Mouse (Mus musculus): ENCODE data around the gene Slc25a11. TPM values are rescaled to one million over a fixed set of nuclear protein-coding genes. Genes with fewer than 3 reads are reported as not detected.

Gene Slc25a11
- polyA plus RNA-seq, 1 experiment: 162 TPM

DNA sequence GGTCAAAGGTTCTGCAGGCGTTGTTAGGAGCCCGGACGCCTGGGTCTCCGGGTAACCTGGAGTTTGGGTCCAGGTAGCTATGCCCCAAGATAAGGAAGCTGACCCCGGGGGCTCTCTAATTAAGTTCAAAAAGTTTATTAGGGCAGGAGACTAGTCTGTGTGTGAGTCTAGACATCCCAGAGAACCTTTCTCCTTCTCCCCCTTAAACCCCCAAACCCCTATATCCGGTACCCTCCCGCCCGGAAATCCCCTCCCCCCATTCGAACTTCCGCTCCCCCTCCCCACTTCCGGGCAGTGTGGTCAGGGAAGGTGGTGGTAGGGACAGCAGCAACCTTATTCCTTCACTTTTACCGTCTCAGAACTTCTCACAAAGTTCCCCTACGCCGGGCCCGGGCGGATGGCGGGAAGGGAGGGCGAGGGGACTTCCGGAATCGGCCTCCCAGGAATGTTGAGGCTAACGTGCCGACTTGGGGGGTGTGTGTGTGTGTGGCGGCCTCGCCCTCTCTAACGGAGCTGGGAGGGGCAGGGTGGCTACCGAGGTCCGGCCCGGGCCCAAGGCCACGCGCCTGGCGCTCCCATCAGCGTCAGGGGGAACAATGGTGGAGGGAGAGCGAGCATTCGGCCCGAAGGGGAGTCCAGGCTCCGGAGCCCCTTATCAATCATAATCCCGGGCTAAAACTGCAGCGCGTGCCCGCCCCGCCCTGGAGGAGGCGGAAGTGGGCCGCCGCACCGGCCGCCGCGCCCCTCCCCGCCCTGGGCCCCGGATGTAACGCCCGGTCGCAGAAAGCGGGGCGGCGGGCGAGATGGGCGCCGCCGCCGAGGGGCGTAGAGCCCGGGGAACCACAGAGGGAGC is 6.3 kb upstream of the Slc25a11 start:
- Histone ChIP-seq H3K4me1 (replicated peaks; ENCODE audit: control insufficient read depth, insufficient read depth, low read length) (peaks cover 53% of the 10 kb centered on the region), H3K36me3 (ENCODE audit: control insufficient read depth, insufficient read depth, low read length) (peaks cover 44% of the 10 kb centered on the region), H3K4me3 (ENCODE audit: control insufficient read depth, insufficient read depth, low read length) (peak overlapping the region; percentile 100), H3K27me3 (ENCODE audit: control insufficient read depth, insufficient read depth, low read length) (no peaks in the 10 kb centered on the region), H3K27ac (ENCODE audit: control insufficient read depth, insufficient read depth, low read length) (peak overlapping the region; percentile 99)
- WGBS: under 1% methylated on average over 63 of the region's 63 CpGs
- TF ChIP-seq POLR2A (IDR thresholded peaks at IDR 0.05; ENCODE audit: control insufficient read depth, extremely low read depth, insufficient read depth, low read length, poor library complexity) (no peak), CTCF (IDR thresholded peaks at IDR 0.05; ENCODE audit: borderline replicate concordance, control insufficient read depth, extremely low read depth, insufficient read depth, low read length, poor library complexity) (peak; percentile 29; the same call in 1 of the 2 replicates)
- peak; percentile 81 for DNase-seq

DNA sequence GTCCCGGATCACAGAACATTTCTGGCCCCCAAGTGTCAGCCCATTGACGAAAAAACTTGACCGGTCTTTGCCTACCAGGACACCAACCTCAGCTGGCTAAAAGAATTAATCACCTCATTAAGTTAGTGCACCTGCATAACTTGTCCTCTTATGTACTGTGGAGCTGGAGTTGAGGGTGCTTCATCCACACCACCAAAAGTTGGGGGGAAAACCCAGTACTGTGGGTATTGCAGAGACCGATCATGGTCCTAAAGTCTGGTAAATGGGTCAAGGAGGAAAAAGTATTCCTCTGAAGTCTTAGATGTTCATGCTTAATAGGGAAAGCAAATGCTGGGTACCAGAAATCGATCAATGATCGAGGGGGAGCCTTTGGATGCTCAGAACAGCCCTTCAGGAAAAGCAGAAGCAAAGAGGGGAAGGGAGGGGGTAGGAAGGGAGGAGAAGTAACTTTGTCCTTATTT is 5.6 kb upstream of the Slc25a11 start:
- WGBS: 7% methylated on average over 6 of the region's 6 CpGs

DNA sequence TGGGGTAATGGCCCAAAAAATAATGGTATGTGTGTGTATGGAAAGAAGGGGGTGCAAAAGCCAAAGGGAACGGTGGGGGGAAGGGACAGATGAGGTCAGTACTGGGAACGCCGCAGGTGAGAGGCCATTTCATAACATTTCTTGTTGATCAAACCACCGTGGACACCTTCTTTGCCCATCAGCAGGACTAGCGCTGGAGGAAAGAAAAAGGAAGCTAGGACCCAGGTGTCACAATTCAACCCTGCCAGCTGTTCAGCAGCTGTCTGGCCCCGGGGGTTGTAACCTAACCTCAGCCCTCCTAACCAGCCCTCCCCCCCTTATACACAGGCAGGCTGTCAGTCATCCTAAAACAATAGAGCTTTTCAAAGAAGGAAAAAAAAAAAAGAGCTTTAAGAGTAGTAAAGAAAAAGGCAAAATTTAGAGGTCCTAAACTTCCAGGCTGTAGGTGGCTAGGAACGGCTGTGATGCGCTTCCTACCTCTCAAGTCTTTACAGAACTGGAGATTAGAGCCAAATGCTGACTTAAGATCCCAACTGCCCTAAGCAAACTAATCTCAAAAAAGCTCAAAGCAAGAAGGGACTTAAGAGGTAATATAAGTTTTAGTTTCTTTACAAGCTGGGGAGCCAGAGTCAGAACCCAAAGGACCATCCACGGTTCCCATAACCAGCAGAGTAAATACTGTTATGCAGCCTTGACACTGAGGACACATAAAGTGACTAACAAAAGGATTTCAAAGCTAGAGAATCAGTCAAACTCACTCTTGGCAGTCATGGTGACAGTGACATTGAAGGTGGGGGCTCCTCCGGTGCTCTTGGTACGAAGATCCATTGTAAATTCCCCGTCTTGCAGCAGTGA is 5.0 kb upstream of the Slc25a11 start:
- no peak for TF ChIP-seq POLR2A (IDR thresholded peaks at IDR 0.05; ENCODE audit: control insufficient read depth, extremely low read depth, insufficient read depth, low read length, poor library complexity)
- TF ChIP-seq CTCF (IDR thresholded peaks at IDR 0.05; ENCODE audit: borderline replicate concordance, control insufficient read depth, extremely low read depth, insufficient read depth, low read length, poor library complexity): no peak
- Histone ChIP-seq H3K36me3 (ENCODE audit: control insufficient read depth, insufficient read depth, low read length) (peaks cover 44% of the 10 kb centered on the region), H3K27ac (ENCODE audit: control insufficient read depth, insufficient read depth, low read length) (peak overlapping the region; percentile 99), H3K4me1 (replicated peaks; ENCODE audit: control insufficient read depth, insufficient read depth, low read length) (peaks cover 40% of the 10 kb centered on the region), H3K4me3 (ENCODE audit: control insufficient read depth, insufficient read depth, low read length) (peak overlapping the region; percentile 100), H3K27me3 (ENCODE audit: control insufficient read depth, insufficient read depth, low read length) (no peaks in the 10 kb centered on the region)
- 24% methylated on average over 12 of the region's 12 CpGs for WGBS
- peak; percentile 65 for DNase-seq

More for the DNA sequence above, 5.6 kb upstream of the Slc25a11 start:
- Histone ChIP-seq H3K4me1 (replicated peaks; ENCODE audit: control insufficient read depth, insufficient read depth, low read length) (peaks cover 46% of the 10 kb centered on the region), H3K27ac (ENCODE audit: control insufficient read depth, insufficient read depth, low read length) (peak overlapping the region; percentile 99), H3K27me3 (ENCODE audit: control insufficient read depth, insufficient read depth, low read length) (no peaks in the 10 kb centered on the region), H3K4me3 (ENCODE audit: control insufficient read depth, insufficient read depth, low read length) (peak overlapping the region; percentile 100), H3K36me3 (ENCODE audit: control insufficient read depth, insufficient read depth, low read length) (peaks cover 44% of the 10 kb centered on the region)
- TF ChIP-seq POLR2A (IDR thresholded peaks at IDR 0.05; ENCODE audit: control insufficient read depth, extremely low read depth, insufficient read depth, low read length, poor library complexity) (no peak), CTCF (IDR thresholded peaks at IDR 0.05; ENCODE audit: borderline replicate concordance, control insufficient read depth, extremely low read depth, insufficient read depth, low read length, poor library complexity) (no peak)
- DNase-seq: no peak

DNA sequence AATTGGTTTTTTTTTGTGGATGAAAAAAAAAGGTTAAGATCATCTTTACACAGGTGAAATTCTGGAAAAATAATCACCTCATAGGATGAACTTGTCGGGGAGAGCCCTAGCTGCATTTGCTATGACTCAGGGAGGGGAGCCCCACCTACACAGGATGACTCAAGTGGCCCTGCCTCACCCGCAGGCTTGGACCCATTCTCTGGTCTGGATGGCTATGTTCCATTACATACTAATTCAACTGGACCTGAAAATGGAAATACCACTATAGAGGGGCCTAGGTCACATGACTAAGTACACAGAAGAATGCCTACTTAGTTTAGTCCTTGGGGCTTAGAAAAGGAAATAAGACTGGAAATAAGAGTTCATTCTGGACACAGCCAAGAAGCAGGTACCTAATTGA is 4.1 kb upstream of the Slc25a11 start:
- peak; percentile 7 for DNase-seq
- Histone ChIP-seq H3K27ac (ENCODE audit: control insufficient read depth, insufficient read depth, low read length) (peak overlapping the region; percentile 84; the same call in 1 of the 2 replicates), H3K4me1 (replicated peaks; ENCODE audit: control insufficient read depth, insufficient read depth, low read length) (peaks cover 34% of the 10 kb centered on the region), H3K36me3 (ENCODE audit: control insufficient read depth, insufficient read depth, low read length) (peaks cover 44% of the 10 kb centered on the region), H3K27me3 (ENCODE audit: control insufficient read depth, insufficient read depth, low read length) (no peaks in the 10 kb centered on the region), H3K4me3 (ENCODE audit: control insufficient read depth, insufficient read depth, low read length) (peak overlapping the region; percentile 10; the same call in 1 of the 2 replicates)
- WGBS: 70% methylated on average over 2 of the region's 2 CpGs
- no peak for TF ChIP-seq POLR2A (IDR thresholded peaks at IDR 0.05; ENCODE audit: control insufficient read depth, extremely low read depth, insufficient read depth, low read length, poor library complexity)
- TF ChIP-seq CTCF (IDR thresholded peaks at IDR 0.05; ENCODE audit: borderline replicate concordance, control insufficient read depth, extremely low read depth, insufficient read depth, low read length, poor library complexity): no peak

DNA sequence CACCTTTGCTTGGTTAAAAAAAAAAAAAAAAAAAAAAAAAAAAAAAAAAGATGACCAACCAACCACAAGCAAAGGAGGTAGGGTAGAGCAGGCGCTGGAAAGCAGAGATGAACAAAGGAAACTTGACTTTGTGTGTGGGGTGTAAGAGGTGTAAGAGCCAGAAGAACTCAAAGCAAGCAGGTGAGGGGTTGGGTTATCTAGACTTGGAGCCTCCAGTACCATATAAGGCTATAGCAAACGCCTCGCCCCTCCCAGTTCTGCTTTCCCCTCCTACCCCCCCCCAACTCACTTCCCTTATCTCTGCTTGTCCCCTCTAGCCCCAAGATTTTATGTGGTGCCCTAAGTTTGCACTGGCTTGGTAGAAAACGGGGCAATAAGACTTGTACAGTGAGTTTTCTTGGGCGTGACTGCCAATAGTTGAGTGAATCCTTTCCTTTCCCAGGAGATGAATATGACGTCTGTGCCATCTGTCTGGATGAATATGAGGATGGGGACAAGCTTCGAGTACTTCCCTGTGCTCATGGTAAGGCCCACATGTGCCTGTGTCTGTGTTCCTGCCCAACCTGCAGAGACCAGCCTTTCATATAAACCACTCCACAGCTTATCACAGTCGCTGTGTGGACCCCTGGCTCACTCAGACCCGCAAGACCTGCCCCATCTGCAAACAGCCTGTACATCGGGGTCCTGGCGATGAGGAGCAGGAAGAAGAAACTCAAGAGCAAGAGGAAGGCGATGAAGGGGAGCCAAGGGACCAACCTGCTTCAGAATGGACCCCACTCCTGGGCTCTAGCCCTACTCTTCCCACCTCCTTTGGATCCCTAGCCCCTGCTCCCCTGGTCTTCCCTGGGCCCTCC is 3.3 kb upstream of the Slc25a11 start:
- peak overlapping the region; percentile 84 for H3K27ac ChIP-seq (ENCODE audit: control insufficient read depth, insufficient read depth, low read length)
- 44% methylated on average over 12 of the region's 12 CpGs for WGBS
- H3K4me1 ChIP-seq (replicated peaks; ENCODE audit: control insufficient read depth, insufficient read depth, low read length): peaks cover 36% of the 10 kb centered on the region
- peak; percentile 45 for DNase-seq
- TF ChIP-seq CTCF (IDR thresholded peaks at IDR 0.05; ENCODE audit: borderline replicate concordance, control insufficient read depth, extremely low read depth, insufficient read depth, low read length, poor library complexity) (no peak), POLR2A (IDR thresholded peaks at IDR 0.05; ENCODE audit: control insufficient read depth, extremely low read depth, insufficient read depth, low read length, poor library complexity) (no peak)
- peaks cover 44% of the 10 kb centered on the region for H3K36me3 ChIP-seq (ENCODE audit: control insufficient read depth, insufficient read depth, low read length)
- peak overlapping the region; percentile 34 for H3K4me3 ChIP-seq (ENCODE audit: control insufficient read depth, insufficient read depth, low read length)
- H3K27me3 ChIP-seq (ENCODE audit: control insufficient read depth, insufficient read depth, low read length): no peaks in the 10 kb centered on the region

Data from thymus, adult 2 months (tissue).